Mouse (Mus musculus) embryonic facial prominence, embryonic 10.5 days (tissue): ENCODE results near the gene Slc35e2. TPM values are rescaled to one million over a fixed set of nuclear protein-coding genes. Genes with fewer than 3 reads are reported as not detected.
"Not testable (repeated sequence)": the region's sequence is repeated elsewhere in the genome, so short reads cannot be mapped to it uniquely, and the experiment has no call there.

Experiments
- DNase-seq: peaks from one replicate; pipeline ENCODE4 v3.0.0-alpha.2; 2017; ENCODE audit warnings: low spot score
- H3K27ac ChIP-seq: fragments of 300-500 bp; sonication (generic); replicated peaks from 2 replicates; pipeline ENCODE4 v1.5.1; 2016; ENCODE audit warnings: mild to moderate bottlenecking
- H3K27me3 ChIP-seq: fragments of 300-500 bp; sonication (generic); replicated peaks from 2 replicates; pipeline ENCODE4 v1.6.1; 2016; ENCODE audit warnings: low read depth, mild to moderate bottlenecking; ENCODE audit not compliant: poor library complexity, severe bottlenecking
- H3K36me3 ChIP-seq: fragments of 300-500 bp; sonication (generic); replicated peaks from 2 replicates; pipeline ENCODE4 v1.6.1; 2016; ENCODE audit warnings: mild to moderate bottlenecking, moderate library complexity
- H3K4me1 ChIP-seq: fragments of 300-500 bp; sonication (generic); 2 replicates; pipeline ENCODE4 v1.6.1; 2016
- H3K4me3 ChIP-seq: fragments of 300-500 bp; sonication (generic); 2 replicates; pipeline ENCODE4 v1.5.1; 2016; ENCODE audit warnings: mild to moderate bottlenecking, moderate library complexity
- H3K9me3 ChIP-seq: fragments of 300-500 bp; sonication (generic); 2 replicates; pipeline ENCODE4 v1.6.1; 2016; ENCODE audit warnings: mild to moderate bottlenecking
- WGBS: fragments of 180-500 bp; shearing (Covaris S2); methylation state at CpG from one replicate; pipeline ENCODE4 v1.1.7; 2016; 5-methylcytosine and 5-hydroxymethylcytosine counted together
- polyA plus RNA-seq: library from polyadenylated mRNA; unstranded; fragments of >200 nt; fragmentation: Nextera tagmentation; extraction: Ambion mirVana; gene quantifications from 2 replicates; pipeline ENCODE4 v1.2.1, GENCODE M21; 2016

The Slc35e2 gene
- polyA plus RNA-seq, 1 experiment from 2014 or later = 13.5 TPM

- H3K36me3 ChIP-seq = peaks cover 80% of the 10 kb centered on the region
- no peaks in the 10 kb centered on the region for H3K9me3 ChIP-seq
- no peak overlapping the region for H3K4me3 ChIP-seq
- peaks cover 14% of the 10 kb centered on the region for H3K4me1 ChIP-seq
- 82% methylated on average over 2 of the region's 2 CpGs for WGBS
- H3K27me3 ChIP-seq = no peaks in the 10 kb centered on the region
- H3K27ac ChIP-seq = no peak overlapping the region
- DNase-seq = no peak
These were observed 5.6 kb downstream of the Slc35e2 start for GRCm38 (mm10) chr4:155606825-155607224.

GRCm38 (mm10) chr4:155611860-155612259 is 10.6 kb downstream of the Slc35e2 start:
- H3K4me3 ChIP-seq = no peak overlapping the region
- WGBS = 93% methylated on average over 3 of the region's 3 CpGs
- no peaks in the 10 kb centered on the region for H3K9me3 ChIP-seq
- no peaks in the 10 kb centered on the region for H3K27me3 ChIP-seq
- no peaks in the 10 kb centered on the region for H3K4me1 ChIP-seq
- peaks cover 83% of the 10 kb centered on the region for H3K36me3 ChIP-seq
- H3K27ac ChIP-seq = no peak overlapping the region
- DNase-seq = no peak

GRCm38 (mm10) chr4:155613264-155613663 is 12.0 kb downstream of the Slc35e2 start:
- Histone ChIP-seq H3K9me3 (no peaks in the 10 kb centered on the region), H3K27me3 (no peaks in the 10 kb centered on the region), H3K4me3 (no peak overlapping the region), H3K27ac (no peak overlapping the region), H3K4me1 (no peaks in the 10 kb centered on the region), H3K36me3 (peaks cover 86% of the 10 kb centered on the region)
- WGBS = 95% methylated on average over 3 of the region's 3 CpGs
- no peak for DNase-seq

- Histone ChIP-seq H3K27me3 (no peaks in the 10 kb centered on the region), H3K4me1 (peaks cover 1% of the 10 kb centered on the region), H3K9me3 (no peaks in the 10 kb centered on the region), H3K36me3 (peaks cover 82% of the 10 kb centered on the region), H3K4me3 (no peak overlapping the region), H3K27ac (no peak overlapping the region)
- WGBS = 91% methylated on average over 5 of the region's 5 CpGs
- DNase-seq = no peak
These were observed 17.1 kb downstream of the Slc35e2 start for GRCm38 (mm10) chr4:155618321-155618720.

GRCm38 (mm10) chr4:155624338-155625291 is 23.4 kb downstream of the Slc35e2 start, which contains the start of gene Cdk11b:
TSS of gene Cdk11b (plus strand) at chr4:155624854.
- peak within 1 kb of the TSS; percentile 75 for H3K4me3 ChIP-seq
- H3K36me3 ChIP-seq = peaks cover 57% of the 10 kb centered on the region
- peaks cover 13% of the 10 kb centered on the region for H3K4me1 ChIP-seq
- peak; percentile 97 for DNase-seq
- H3K27me3 ChIP-seq = no peaks in the 10 kb centered on the region
- peak within 1 kb of the TSS; percentile 84 for H3K27ac ChIP-seq
- under 1% methylated on average over 84 of the region's 84 CpGs for WGBS
- H3K9me3 ChIP-seq = no peaks in the 10 kb centered on the region

- peaks cover 4% of the 10 kb centered on the region for H3K4me1 ChIP-seq
- no peaks in the 10 kb centered on the region for H3K9me3 ChIP-seq
- H3K4me3 ChIP-seq = no peak overlapping the region
- no peak overlapping the region for H3K27ac ChIP-seq
- no peaks in the 10 kb centered on the region for H3K27me3 ChIP-seq
- 89% methylated on average over 6 of the region's 6 CpGs for WGBS
- peaks cover 89% of the 10 kb centered on the region for H3K36me3 ChIP-seq
- no peak for DNase-seq
These were observed 29.1 kb downstream of the Slc35e2 start for GRCm38 (mm10) chr4:155630267-155630666.

GRCm38 (mm10) chr4:155635766-155636499 is 34.7 kb downstream of the Slc35e2 start:
- Histone ChIP-seq H3K27ac (no peak overlapping the region), H3K27me3 (no peaks in the 10 kb centered on the region), H3K36me3 (peaks cover 99% of the 10 kb centered on the region), H3K4me3 (no peak overlapping the region), H3K4me1 (no peaks in the 10 kb centered on the region), H3K9me3 (no peaks in the 10 kb centered on the region)
- DNase-seq = no peak

- 86% methylated on average over 1 of the region's 1 CpGs for WGBS
- H3K36me3 ChIP-seq = peaks cover 94% of the 10 kb centered on the region
- no peak overlapping the region for H3K27ac ChIP-seq
- no peak overlapping the region for H3K4me3 ChIP-seq
- no peaks in the 10 kb centered on the region for H3K4me1 ChIP-seq
- H3K9me3 ChIP-seq = no peaks in the 10 kb centered on the region
- H3K27me3 ChIP-seq = no peaks in the 10 kb centered on the region
- DNase-seq = no peak
These were observed 42.3 kb downstream of the Slc35e2 start for GRCm38 (mm10) chr4:155643531-155643930.

- H3K9me3 ChIP-seq, H3K27ac ChIP-seq, H3K4me1 ChIP-seq, H3K4me3 ChIP-seq, DNase-seq, H3K27me3 ChIP-seq: not testable (repeated sequence)
- 93% methylated on average over 2 of the region's 2 CpGs for WGBS
- H3K36me3 ChIP-seq = peaks cover 95% of the 10 kb centered on the region
These were observed 44.1 kb downstream of the Slc35e2 start, which contains the start of gene Gm10563 for GRCm38 (mm10) chr4:155645308-155645707. TSS of gene Gm10563 (minus strand) at chr4:155645408.

- no peak overlapping the region for H3K4me3 ChIP-seq
- no peak overlapping the region for H3K27ac ChIP-seq
- H3K9me3 ChIP-seq = no peaks in the 10 kb centered on the region
- 96% methylated on average over 5 of the region's 5 CpGs for WGBS
- H3K36me3 ChIP-seq = peaks cover 95% of the 10 kb centered on the region
- peaks cover 6% of the 10 kb centered on the region for H3K27me3 ChIP-seq
- H3K4me1 ChIP-seq = no peaks in the 10 kb centered on the region
- DNase-seq = no peak
These were observed 44.5 kb downstream of the Slc35e2 start for GRCm38 (mm10) chr4:155645721-155646120.

- peaks cover 32% of the 10 kb centered on the region for H3K4me1 ChIP-seq
- no peak for DNase-seq
- no peaks in the 10 kb centered on the region for H3K9me3 ChIP-seq
- H3K36me3 ChIP-seq = peaks cover 74% of the 10 kb centered on the region
- H3K4me3 ChIP-seq = no peak overlapping the region
- H3K27ac ChIP-seq = no peak overlapping the region
- H3K27me3 ChIP-seq = peaks cover 42% of the 10 kb centered on the region
- 95% methylated on average over 11 of the region's 11 CpGs for WGBS
These were observed 48.1 kb downstream of the Slc35e2 start for GRCm38 (mm10) chr4:155649355-155649754.

- Histone ChIP-seq H3K27me3 (peaks cover 66% of the 10 kb centered on the region), H3K4me1 (peaks cover 44% of the 10 kb centered on the region), H3K36me3 (peaks cover 60% of the 10 kb centered on the region), H3K27ac (no peak overlapping the region), H3K9me3 (no peaks in the 10 kb centered on the region), H3K4me3 (no peak overlapping the region; the same call in 1 of the 2 replicates)
- DNase-seq = no peak
- 69% methylated on average over 15 of the region's 15 CpGs for WGBS
These were observed 50.5 kb downstream of the Slc35e2 start for GRCm38 (mm10) chr4:155651553-155652269.
